Comparison of ENCODE assay signal across 28 mouse cellular contexts in the genomic region with DNA sequence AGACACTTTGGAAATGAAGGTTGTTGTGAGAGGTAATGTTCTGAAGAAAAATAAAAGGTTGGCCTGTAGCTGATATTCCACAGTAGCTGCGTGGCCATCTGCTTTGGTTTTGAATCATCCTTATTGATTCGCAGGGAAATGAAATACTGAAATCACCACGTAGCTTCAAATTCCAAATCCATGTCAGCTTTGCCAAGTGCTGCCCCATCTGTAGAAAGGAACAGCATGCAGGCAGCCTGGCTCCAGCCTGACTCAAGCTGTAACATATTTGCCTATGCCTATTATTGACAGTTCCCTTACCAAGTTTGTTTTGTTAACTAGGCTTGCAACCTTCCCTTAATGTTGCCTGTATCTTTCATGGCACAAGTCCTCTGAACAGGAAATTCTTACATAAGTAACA.
DNase-seq lines count a peak whose midpoint lies in the region; ATAC-seq lines count a peak whose summit lies in the region.
"Had no signal": no experiment of that assay in that cellular context is flagged by ENCODE, and none has a peak within 500 bp of the region (broad histone marks: within the 10 kb centered on the region; RNA-seq: fewer than 3 reads in every experiment).

No protein-coding gene starts in this region.

- H3K9ac ChIP-seq in forebrain, embryonic 13.5 days: no peak overlapping the region
- H3K9ac ChIP-seq in forebrain, embryonic 12.5 days: no peak overlapping the region
- H3K9ac ChIP-seq: embryonic facial prominence, embryonic 12.5 days; heart, embryonic 12.5 days; liver, embryonic 15.5 days; lung, embryonic 15.5 days; midbrain, embryonic 13.5 days; neural tube, embryonic 12.5 days had no signal

- no peaks in the 10 kb centered on the region for H3K4me1 ChIP-seq in forebrain, embryonic 13.5 days
- H3K4me1 ChIP-seq in forebrain, embryonic 12.5 days: no peaks in the 10 kb centered on the region
- H3K4me1 ChIP-seq: embryonic facial prominence, embryonic 12.5 days; heart, embryonic 12.5 days; limb, embryonic 10.5 days; liver, embryonic 15.5 days; lung, embryonic 15.5 days; megakaryocyte, embryonic 14.5 days; midbrain, embryonic 13.5 days; neural tube, embryonic 12.5 days had no signal

- H3K4me2 ChIP-seq in forebrain, embryonic 13.5 days: no peak overlapping the region
- no peak overlapping the region for H3K4me2 ChIP-seq in forebrain, embryonic 12.5 days
- H3K4me2 ChIP-seq: embryonic facial prominence, embryonic 12.5 days; heart, embryonic 12.5 days; liver, embryonic 15.5 days; lung, embryonic 15.5 days; midbrain, embryonic 13.5 days; neural tube, embryonic 12.5 days had no signal

- no peak overlapping the region for H3K4me3 ChIP-seq in forebrain, embryonic 13.5 days
- no peak overlapping the region for H3K4me3 ChIP-seq in forebrain, embryonic 12.5 days (replicated peaks)
- H3K4me3 ChIP-seq: embryonic facial prominence, embryonic 12.5 days; heart, embryonic 12.5 days; limb, embryonic 10.5 days; liver, embryonic 15.5 days; lung, embryonic 15.5 days; megakaryocyte, embryonic 14.5 days; midbrain, embryonic 13.5 days; neural tube, embryonic 12.5 days had no signal

- no peaks in the 10 kb centered on the region for H3K36me3 ChIP-seq in forebrain, embryonic 13.5 days (ENCODE audit: poor library complexity, severe bottlenecking)
- H3K36me3 ChIP-seq in forebrain, embryonic 12.5 days (replicated peaks): no peaks in the 10 kb centered on the region
- H3K36me3 ChIP-seq: embryonic facial prominence, embryonic 12.5 days; heart, embryonic 12.5 days; limb, embryonic 10.5 days; liver, embryonic 15.5 days; lung, embryonic 15.5 days; midbrain, embryonic 13.5 days; neural tube, embryonic 12.5 days had no signal

- DNase-seq in right cerebral cortex, postnatal 4 days: peak; percentile 2
- no peak for DNase-seq in right cerebral cortex, postnatal 36 days (ENCODE audit: low spot score in 2 of 2)
- DNase-seq in layer of hippocampus, adult 9-11 months: peak; percentile 81
- DNase-seq in spleen, postnatal 10 days (ENCODE audit: low spot score in 2 of 2): no peak
- DNase-seq in adrenal gland, postnatal 4 days (ENCODE audit: low spot score in 2 of 2): no peak
- DNase-seq: adrenal gland, postnatal 25 days; cerebellum, adult 11-12 months; cerebellum, postnatal 25 days; heart, postnatal 10 days; kidney, adult 9 months; kidney, postnatal 14 days; liver; lung, postnatal 36 days; retina, postnatal 1 day; thymus, postnatal 14 days had no signal

- 81% methylated on average over 3 of the region's 3 CpGs for WGBS in forebrain, embryonic 13.5 days
- WGBS in forebrain, embryonic 12.5 days: 87% methylated on average over 3 of the region's 3 CpGs

- H3K9me3 ChIP-seq in forebrain, embryonic 13.5 days (replicated peaks): no peaks in the 10 kb centered on the region
- H3K9me3 ChIP-seq in forebrain, embryonic 12.5 days: no peaks in the 10 kb centered on the region
- H3K9me3 ChIP-seq: embryonic facial prominence, embryonic 12.5 days; heart, embryonic 12.5 days; limb, embryonic 10.5 days; liver, embryonic 15.5 days; lung, embryonic 15.5 days; megakaryocyte, embryonic 14.5 days; midbrain, embryonic 13.5 days; neural tube, embryonic 12.5 days had no signal

- H3K27ac ChIP-seq in forebrain, embryonic 13.5 days: no peak overlapping the region
- H3K27ac ChIP-seq in forebrain, embryonic 12.5 days: no peak overlapping the region
- H3K27ac ChIP-seq: embryonic facial prominence, embryonic 12.5 days; hindbrain, postnatal 0 days; limb, embryonic 10.5 days; liver, embryonic 15.5 days; lung, embryonic 15.5 days; midbrain, embryonic 13.5 days; neural tube, embryonic 12.5 days had no signal

- peak; percentile 50; the same call in 1 of the 2 replicates for ATAC-seq in forebrain, embryonic 13.5 days
- no peak for ATAC-seq in forebrain, embryonic 12.5 days (ENCODE audit: low FRiP score)
- ATAC-seq in erythroid progenitor cell, adult 5-6 weeks (replicated peaks; ENCODE audit: low FRiP score, poor library complexity, severe bottlenecking): no peak
- ATAC-seq: hindbrain, postnatal 0 days; intestine, embryonic 16.5 days; midbrain, embryonic 13.5 days had no signal

- peaks cover 2% of the 10 kb centered on the region; the same call in 1 of the 2 replicates for H3K27me3 ChIP-seq in forebrain, embryonic 13.5 days
- 0 out of 2 replicates have a peak, but pooled peaks cover 2% of the 10 kb centered on the region for H3K27me3 ChIP-seq in forebrain, embryonic 12.5 days
- H3K27me3 ChIP-seq: embryonic facial prominence, embryonic 12.5 days; heart, embryonic 12.5 days; liver, embryonic 15.5 days; lung, embryonic 15.5 days; megakaryocyte, embryonic 14.5 days; neural tube, embryonic 12.5 days had no signal

Comparison
In these comparisons a context has a peak if more than half of its experiments do, and no peak if none do; other contexts are left out.
1. DNase-seq: peak in right cerebral cortex, postnatal 4 days (single experiment) and layer of hippocampus, adult 9-11 months (single experiment); none in right cerebral cortex, postnatal 36 days (0 of 2), spleen, postnatal 10 days (0 of 2) and adrenal gland, postnatal 4 days (0 of 2).